Mouse (Mus musculus): ENCODE data around the gene Fnip2. TPM values are rescaled to one million over a fixed set of nuclear protein-coding genes. Genes with fewer than 3 reads are reported as not detected.

Gene Fnip2
- polyA plus RNA-seq, 1 experiment: 35.5 TPM

DNA sequence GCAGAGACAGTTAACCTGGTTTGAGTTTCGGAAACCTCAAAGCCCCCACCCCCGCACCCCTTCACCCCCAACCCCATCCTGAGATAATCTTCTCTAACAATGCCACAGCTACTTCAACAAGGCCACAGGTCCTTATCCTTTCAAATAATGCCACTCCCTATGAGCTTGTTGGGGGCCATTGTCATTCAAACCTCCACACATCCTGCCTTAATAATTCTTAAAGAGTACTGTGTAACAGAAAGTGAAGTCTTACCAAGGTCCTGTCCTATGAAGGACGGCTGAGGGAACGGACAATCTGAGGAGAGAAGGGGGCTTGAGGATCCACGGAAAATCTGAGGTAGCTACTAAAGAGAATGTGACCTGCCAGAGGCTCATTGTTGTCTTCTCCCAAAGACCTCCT is 132.6 kb downstream of the Fnip2 start:
- Histone ChIP-seq H3K4me1 (ENCODE audit: control insufficient read depth, insufficient read depth, low read length) (peaks cover 3% of the 10 kb centered on the region), H3K36me3 (ENCODE audit: control insufficient read depth, insufficient read depth, low read length, poor library complexity, severe bottlenecking) (no peaks in the 10 kb centered on the region), H3K9me3 (replicated peaks; ENCODE audit: control insufficient read depth, insufficient read depth, low read length, poor library complexity, severe bottlenecking) (no peaks in the 10 kb centered on the region), H3K4me3 (ENCODE audit: low read depth, low read length) (no peak overlapping the region), H3K27ac (ENCODE audit: insufficient read depth, low read length) (no peak overlapping the region), H3K27me3 (ENCODE audit: control insufficient read depth, insufficient read depth, low read length, poor library complexity, severe bottlenecking) (no peaks in the 10 kb centered on the region), H3K9ac (ENCODE audit: low read depth, poor library complexity, severe bottlenecking) (no peak overlapping the region)
- TF ChIP-seq POLR2A (IDR thresholded peaks at IDR 0.05; ENCODE audit: insufficient read depth, low read length) (no peak), CTCF (IDR thresholded peaks at IDR 0.05; ENCODE audit: low read depth, low read length) (no peak), EP300 (IDR thresholded peaks at IDR 0.05; ENCODE audit: insufficient read depth, low read depth, low read length) (no peak)

DNA sequence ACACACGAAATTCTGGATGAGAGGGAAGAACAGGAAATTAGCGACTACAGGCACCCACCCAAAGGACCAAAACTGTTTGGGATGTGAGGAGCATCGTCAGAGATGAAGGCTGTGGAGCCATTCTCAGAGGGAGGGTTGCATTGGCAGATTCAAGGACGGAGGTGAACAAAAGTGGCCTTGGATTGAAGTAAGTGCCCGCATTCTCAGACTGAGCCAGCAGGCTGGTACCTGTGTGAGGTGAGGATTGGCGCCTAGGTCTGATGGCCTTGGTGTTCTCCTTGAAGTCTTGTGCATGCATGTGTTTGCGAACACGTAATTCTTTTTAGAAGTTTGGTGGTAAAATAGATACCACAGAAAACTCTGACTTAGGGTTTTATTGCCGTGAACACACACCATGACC is 133.2 kb downstream of the Fnip2 start:
- no peaks in the 10 kb centered on the region for H3K9me3 ChIP-seq (replicated peaks; ENCODE audit: control insufficient read depth, insufficient read depth, low read length, poor library complexity, severe bottlenecking)
- no peak for TF ChIP-seq CTCF (IDR thresholded peaks at IDR 0.05; ENCODE audit: low read depth, low read length)
- TF ChIP-seq POLR2A (IDR thresholded peaks at IDR 0.05; ENCODE audit: insufficient read depth, low read length): no peak
- no peak for TF ChIP-seq EP300 (IDR thresholded peaks at IDR 0.05; ENCODE audit: insufficient read depth, low read depth, low read length)
- no peak overlapping the region for H3K9ac ChIP-seq (ENCODE audit: low read depth, poor library complexity, severe bottlenecking)
- peaks cover 3% of the 10 kb centered on the region for H3K4me1 ChIP-seq (ENCODE audit: control insufficient read depth, insufficient read depth, low read length)
- H3K36me3 ChIP-seq (ENCODE audit: control insufficient read depth, insufficient read depth, low read length, poor library complexity, severe bottlenecking): no peaks in the 10 kb centered on the region
- H3K27me3 ChIP-seq (ENCODE audit: control insufficient read depth, insufficient read depth, low read length, poor library complexity, severe bottlenecking): no peaks in the 10 kb centered on the region
- no peak overlapping the region for H3K27ac ChIP-seq (ENCODE audit: insufficient read depth, low read length)
- H3K4me3 ChIP-seq (ENCODE audit: low read depth, low read length): no peak overlapping the region

DNA sequence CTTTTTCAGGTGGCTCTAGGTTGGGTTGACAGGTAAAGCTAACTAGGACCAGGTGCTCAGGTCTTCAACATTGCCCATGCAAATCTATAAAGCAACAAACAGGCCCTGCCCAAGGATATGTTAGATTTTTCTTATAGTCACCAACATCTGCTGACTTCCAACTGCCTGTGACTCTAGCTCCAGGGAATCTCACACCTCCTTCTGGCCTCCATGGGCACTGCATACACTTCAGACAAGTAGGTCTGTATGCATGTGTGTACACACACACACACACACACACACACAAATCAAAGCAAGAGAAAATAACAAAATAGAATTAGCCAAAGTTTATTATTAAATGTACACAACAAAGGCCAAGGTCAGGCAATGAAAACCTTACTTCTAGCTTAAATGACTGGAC is 134.0 kb downstream of the Fnip2 start:
- no peaks in the 10 kb centered on the region for H3K9me3 ChIP-seq (replicated peaks; ENCODE audit: control insufficient read depth, insufficient read depth, low read length, poor library complexity, severe bottlenecking)
- H3K36me3 ChIP-seq (ENCODE audit: control insufficient read depth, insufficient read depth, low read length, poor library complexity, severe bottlenecking): no peaks in the 10 kb centered on the region
- H3K27ac ChIP-seq (ENCODE audit: insufficient read depth, low read length): no peak overlapping the region
- TF ChIP-seq EP300 (IDR thresholded peaks at IDR 0.05; ENCODE audit: insufficient read depth, low read depth, low read length) (no peak), CTCF (IDR thresholded peaks at IDR 0.05; ENCODE audit: low read depth, low read length) (no peak), POLR2A (IDR thresholded peaks at IDR 0.05; ENCODE audit: insufficient read depth, low read length) (no peak)
- no peak overlapping the region for H3K9ac ChIP-seq (ENCODE audit: low read depth, poor library complexity, severe bottlenecking)
- peaks cover 3% of the 10 kb centered on the region for H3K4me1 ChIP-seq (ENCODE audit: control insufficient read depth, insufficient read depth, low read length)
- no peaks in the 10 kb centered on the region for H3K27me3 ChIP-seq (ENCODE audit: control insufficient read depth, insufficient read depth, low read length, poor library complexity, severe bottlenecking)
- H3K4me3 ChIP-seq (ENCODE audit: low read depth, low read length): no peak overlapping the region

DNA sequence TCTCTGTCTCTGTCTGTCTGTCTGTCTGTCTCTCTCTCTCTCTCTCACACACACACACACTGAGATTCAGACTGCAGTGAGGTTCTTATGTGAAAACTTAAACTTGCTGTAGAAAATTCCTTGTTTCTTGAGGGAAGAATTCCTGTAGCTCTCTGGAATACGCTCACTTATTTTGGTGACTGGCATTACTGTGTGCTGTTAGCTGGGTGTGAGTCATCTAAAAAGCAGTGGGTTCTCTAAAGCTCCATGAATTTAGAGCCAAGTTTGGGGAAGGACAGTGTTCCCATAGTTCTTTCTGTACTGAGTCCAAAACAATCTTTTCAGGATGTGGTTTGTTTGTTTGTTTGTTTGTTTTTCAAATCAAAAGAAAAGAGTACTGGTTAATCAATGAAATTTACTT is 142.2 kb downstream of the Fnip2 start:
- Histone ChIP-seq H3K9me3 (replicated peaks; ENCODE audit: control insufficient read depth, insufficient read depth, low read length, poor library complexity, severe bottlenecking) (no peaks in the 10 kb centered on the region), H3K4me1 (ENCODE audit: control insufficient read depth, insufficient read depth, low read length) (no peaks in the 10 kb centered on the region), H3K36me3 (ENCODE audit: control insufficient read depth, insufficient read depth, low read length, poor library complexity, severe bottlenecking) (no peaks in the 10 kb centered on the region), H3K4me3 (ENCODE audit: low read depth, low read length) (no peak overlapping the region), H3K27ac (ENCODE audit: insufficient read depth, low read length) (no peak overlapping the region), H3K27me3 (ENCODE audit: control insufficient read depth, insufficient read depth, low read length, poor library complexity, severe bottlenecking) (no peaks in the 10 kb centered on the region), H3K9ac (ENCODE audit: low read depth, poor library complexity, severe bottlenecking) (no peak overlapping the region)
- TF ChIP-seq EP300 (IDR thresholded peaks at IDR 0.05; ENCODE audit: insufficient read depth, low read depth, low read length): no peak
- TF ChIP-seq POLR2A (IDR thresholded peaks at IDR 0.05; ENCODE audit: insufficient read depth, low read length): no peak
- TF ChIP-seq CTCF (IDR thresholded peaks at IDR 0.05; ENCODE audit: low read depth, low read length): no peak

DNA sequence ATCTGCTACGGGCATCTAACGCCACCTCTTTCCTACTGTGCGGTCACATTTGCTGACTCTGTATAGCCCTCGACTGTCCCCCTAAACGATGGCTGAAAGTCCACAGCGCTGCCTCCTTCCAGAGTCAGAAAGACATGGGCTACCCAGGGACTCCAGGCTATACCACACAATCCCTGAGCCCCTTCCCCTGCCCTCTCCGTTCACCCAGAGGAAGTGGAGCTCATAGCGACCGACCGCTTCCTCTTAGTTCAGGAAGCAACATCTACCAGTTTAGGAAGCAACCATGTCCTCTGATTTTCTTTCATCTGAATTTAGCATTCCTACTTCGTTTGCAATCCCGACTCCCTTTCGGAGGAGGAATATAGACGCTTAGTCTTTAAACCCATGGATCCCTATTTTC is 148.7 kb downstream of the Fnip2 start:
- Histone ChIP-seq H3K4me1 (ENCODE audit: control insufficient read depth, insufficient read depth, low read length) (no peaks in the 10 kb centered on the region), H3K27ac (ENCODE audit: insufficient read depth, low read length) (no peak overlapping the region), H3K9me3 (replicated peaks; ENCODE audit: control insufficient read depth, insufficient read depth, low read length, poor library complexity, severe bottlenecking) (no peaks in the 10 kb centered on the region), H3K4me3 (ENCODE audit: low read depth, low read length) (no peak overlapping the region), H3K36me3 (ENCODE audit: control insufficient read depth, insufficient read depth, low read length, poor library complexity, severe bottlenecking) (no peaks in the 10 kb centered on the region), H3K9ac (ENCODE audit: low read depth, poor library complexity, severe bottlenecking) (no peak overlapping the region), H3K27me3 (ENCODE audit: control insufficient read depth, insufficient read depth, low read length, poor library complexity, severe bottlenecking) (no peaks in the 10 kb centered on the region)
- TF ChIP-seq POLR2A (IDR thresholded peaks at IDR 0.05; ENCODE audit: insufficient read depth, low read length): no peak
- no peak for TF ChIP-seq EP300 (IDR thresholded peaks at IDR 0.05; ENCODE audit: insufficient read depth, low read depth, low read length)
- no peak for TF ChIP-seq CTCF (IDR thresholded peaks at IDR 0.05; ENCODE audit: low read depth, low read length)

DNA sequence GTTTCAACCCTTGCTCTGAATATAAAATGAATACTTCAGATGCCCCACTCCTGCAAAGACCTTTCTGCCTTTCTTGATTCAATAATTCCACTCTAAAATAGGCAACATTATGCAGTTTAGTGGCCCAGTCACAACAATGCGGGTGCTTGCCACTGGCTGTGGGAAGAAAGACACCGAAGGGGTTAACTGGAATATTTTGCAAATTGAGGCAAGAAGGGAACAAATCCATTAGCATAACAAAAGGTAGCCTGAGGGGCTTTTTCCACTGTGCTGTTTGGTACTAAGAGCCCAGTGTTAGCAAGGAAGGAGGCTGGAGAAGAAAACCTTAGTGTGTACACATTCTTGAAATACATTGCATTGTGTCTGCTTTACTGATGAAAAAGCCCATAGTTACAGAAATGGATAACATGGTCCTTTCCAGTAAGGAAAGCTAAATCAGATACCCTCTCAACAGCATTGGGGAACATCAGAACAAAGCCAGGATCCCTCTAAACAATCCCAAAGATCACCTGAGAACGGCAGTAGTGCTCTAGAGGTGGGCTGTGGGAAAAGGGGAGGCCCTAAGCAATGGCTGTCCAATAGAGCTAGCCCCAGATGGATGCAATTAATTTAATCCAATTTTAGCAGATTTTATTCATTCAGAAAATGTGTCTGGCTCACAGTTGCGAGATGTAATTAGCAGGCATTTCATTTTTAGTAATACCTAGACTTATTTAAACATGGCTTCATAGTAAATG is 150.5 kb downstream of the Fnip2 start:
- H3K4me3 ChIP-seq (ENCODE audit: low read depth, low read length): no peak overlapping the region
- H3K36me3 ChIP-seq (ENCODE audit: control insufficient read depth, insufficient read depth, low read length, poor library complexity, severe bottlenecking): no peaks in the 10 kb centered on the region
- no peaks in the 10 kb centered on the region for H3K4me1 ChIP-seq (ENCODE audit: control insufficient read depth, insufficient read depth, low read length)
- no peak overlapping the region for H3K9ac ChIP-seq (ENCODE audit: low read depth, poor library complexity, severe bottlenecking)
- TF ChIP-seq CTCF (IDR thresholded peaks at IDR 0.05; ENCODE audit: low read depth, low read length): no peak
- no peak for TF ChIP-seq POLR2A (IDR thresholded peaks at IDR 0.05; ENCODE audit: insufficient read depth, low read length)
- no peak for TF ChIP-seq EP300 (IDR thresholded peaks at IDR 0.05; ENCODE audit: insufficient read depth, low read depth, low read length)
- H3K27ac ChIP-seq (ENCODE audit: insufficient read depth, low read length): no peak overlapping the region
- H3K27me3 ChIP-seq (ENCODE audit: control insufficient read depth, insufficient read depth, low read length, poor library complexity, severe bottlenecking): no peaks in the 10 kb centered on the region
- H3K9me3 ChIP-seq (replicated peaks; ENCODE audit: control insufficient read depth, insufficient read depth, low read length, poor library complexity, severe bottlenecking): no peaks in the 10 kb centered on the region
